Mouse (Mus musculus): ENCODE data around the gene Sapcd2. TPM values are rescaled to one million over a fixed set of nuclear protein-coding genes. Genes with fewer than 3 reads are reported as not detected.

Gene Sapcd2
- polyA plus RNA-seq (2016; fragmentation: Nextera tagmentation; extraction: Ambion mirVana) = 73.6 and 74.6 TPM in 2 replicates

- peaks cover 29% of the 10 kb centered on the region for H3K36me3 ChIP-seq (replicated peaks)
- peak; percentile 93 for DNase-seq (ENCODE audit: low spot score)
- H3K27me3 ChIP-seq (replicated peaks; ENCODE audit: low read depth, poor library complexity, severe bottlenecking) = peaks cover 16% of the 10 kb centered on the region; the same call in 1 of the 2 replicates
- H3K4me3 ChIP-seq = peak within 1 kb of the TSS; percentile 88
- no peaks in the 10 kb centered on the region for H3K9me3 ChIP-seq
- H3K4me1 ChIP-seq = peaks cover 35% of the 10 kb centered on the region
- WGBS = under 1% methylated on average over 65 of the region's 65 CpGs
- H3K27ac ChIP-seq (replicated peaks) = peak within 1 kb of the TSS; percentile 90
Observed at GRCm38 (mm10) chr2:25371764-25372643, at the start of gene Sapcd2. Sapcd2 (plus strand) TSS chr2:25372321.

DNA sequence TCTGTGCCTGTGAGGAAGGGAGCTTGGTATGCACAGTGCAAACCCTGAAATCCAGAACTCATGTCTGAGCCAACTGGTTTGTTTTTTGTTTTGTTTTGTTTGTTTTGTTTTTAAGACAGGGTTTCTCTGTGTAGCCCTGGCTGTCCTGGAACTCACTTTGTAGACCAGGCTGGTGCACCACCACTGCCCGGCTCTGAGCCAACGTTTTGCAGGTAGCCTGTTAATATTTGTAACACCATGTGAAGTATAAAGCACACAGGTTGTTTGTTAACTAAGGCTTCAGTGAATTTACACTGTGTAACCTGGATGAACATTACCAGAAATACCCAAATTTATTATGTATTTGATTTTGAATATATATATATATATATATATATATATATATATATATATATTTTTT lies 46.1 kb upstream of the Sapcd2 start:
- H3K4me1 ChIP-seq = no peaks in the 10 kb centered on the region
- no peaks in the 10 kb centered on the region for H3K36me3 ChIP-seq (replicated peaks)
- peaks cover 7% of the 10 kb centered on the region for H3K27me3 ChIP-seq (replicated peaks; ENCODE audit: low read depth, poor library complexity, severe bottlenecking)
- H3K27ac ChIP-seq (replicated peaks) = no peak overlapping the region
- H3K4me3 ChIP-seq = no peak overlapping the region
- no peaks in the 10 kb centered on the region for H3K9me3 ChIP-seq
- 82% methylated on average over 2 of the region's 2 CpGs for WGBS
- DNase-seq (ENCODE audit: low spot score) = no peak

GRCm38 (mm10) chr2:25328440-25328839 lies 43.7 kb upstream of the Sapcd2 start:
- no peak overlapping the region for H3K27ac ChIP-seq (replicated peaks)
- no peaks in the 10 kb centered on the region for H3K9me3 ChIP-seq
- no peaks in the 10 kb centered on the region for H3K36me3 ChIP-seq (replicated peaks)
- no peaks in the 10 kb centered on the region for H3K27me3 ChIP-seq (replicated peaks; ENCODE audit: low read depth, poor library complexity, severe bottlenecking)
- DNase-seq (ENCODE audit: low spot score) = peak; percentile 32
- no peak overlapping the region for H3K4me3 ChIP-seq
- WGBS = 38% methylated on average over 7 of the region's 7 CpGs
- H3K4me1 ChIP-seq = peaks cover 13% of the 10 kb centered on the region

- Histone ChIP-seq H3K4me3 (peak overlapping the region; percentile 93), H3K9me3 (no peaks in the 10 kb centered on the region), H3K4me1 (peaks cover 19% of the 10 kb centered on the region), H3K27me3 (replicated peaks; ENCODE audit: low read depth, poor library complexity, severe bottlenecking) (no peaks in the 10 kb centered on the region), H3K27ac (replicated peaks) (no peak overlapping the region), H3K36me3 (replicated peaks) (peaks cover 29% of the 10 kb centered on the region)
- DNase-seq (ENCODE audit: low spot score) = no peak
- WGBS = 67% methylated on average over 9 of the region's 9 CpGs
Observed at GRCm38 (mm10) chr2:25331470-25331869, 40.7 kb upstream of the Sapcd2 start.

- under 1% methylated on average over 78 of the region's 78 CpGs for WGBS
- H3K9me3 ChIP-seq = no peaks in the 10 kb centered on the region
- no peaks in the 10 kb centered on the region for H3K27me3 ChIP-seq (replicated peaks; ENCODE audit: low read depth, poor library complexity, severe bottlenecking)
- peaks cover 19% of the 10 kb centered on the region for H3K4me1 ChIP-seq
- H3K27ac ChIP-seq (replicated peaks) = peak within 1 kb of the TSS; percentile 95
- peak within 1 kb of the TSS; percentile 93 for H3K4me3 ChIP-seq
- peak; percentile 99 for DNase-seq (ENCODE audit: low spot score)
- peaks cover 40% of the 10 kb centered on the region for H3K36me3 ChIP-seq (replicated peaks)
Observed at GRCm38 (mm10) chr2:25332286-25333160, 39.6 kb upstream of the Sapcd2 start, which contains the start of gene Man1b1. Man1b1 (plus strand) TSS chr2:25332338.

DNA sequence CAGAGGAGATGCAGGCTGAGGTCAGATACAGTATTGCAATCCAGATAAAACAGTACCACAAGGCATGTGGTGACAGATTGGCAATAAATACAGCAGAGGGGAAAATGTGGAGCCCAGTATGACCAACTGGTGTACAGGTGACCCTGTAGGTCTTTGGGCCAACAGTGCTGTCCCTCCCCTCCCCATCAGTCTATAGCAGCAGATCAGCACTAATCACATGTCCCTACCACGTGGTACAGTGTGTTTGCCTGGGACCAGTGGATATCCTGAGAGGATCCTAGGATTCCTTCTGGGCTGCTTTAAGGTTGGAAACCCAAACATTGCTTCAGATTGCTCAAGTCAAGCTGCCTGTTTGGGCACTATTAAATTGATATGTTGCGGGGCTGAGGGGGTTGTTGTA lies 38.6 kb upstream of the Sapcd2 start:
- Histone ChIP-seq H3K27me3 (replicated peaks; ENCODE audit: low read depth, poor library complexity, severe bottlenecking) (no peaks in the 10 kb centered on the region), H3K36me3 (replicated peaks) (peaks cover 50% of the 10 kb centered on the region), H3K9me3 (no peaks in the 10 kb centered on the region), H3K27ac (replicated peaks) (no peak overlapping the region), H3K4me3 (peak overlapping the region; percentile 93), H3K4me1 (peaks cover 19% of the 10 kb centered on the region)
- WGBS = 74% methylated on average over 2 of the region's 2 CpGs
- DNase-seq (ENCODE audit: low spot score) = no peak

DNA sequence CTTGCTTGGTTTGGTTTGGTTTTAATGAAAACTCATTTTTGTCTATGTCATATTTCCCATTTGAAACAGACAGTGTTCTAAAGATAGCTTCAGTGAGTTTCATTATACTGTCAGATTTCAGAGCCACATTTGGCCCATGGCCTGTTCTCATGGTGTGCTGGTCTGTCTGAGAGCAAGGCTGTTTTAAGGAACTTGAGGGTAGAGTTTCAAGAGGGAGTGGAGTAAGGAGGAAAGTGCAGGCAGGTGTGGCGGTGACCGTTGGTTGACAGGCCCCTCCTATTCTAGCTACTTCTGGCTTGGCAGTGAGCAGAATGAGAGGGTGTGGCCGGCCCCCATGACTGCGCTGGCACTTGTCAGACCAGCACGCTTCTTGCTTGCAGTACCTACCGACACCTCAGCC lies 33.8 kb upstream of the Sapcd2 start:
- Histone ChIP-seq H3K4me1 (peaks cover 8% of the 10 kb centered on the region), H3K4me3 (no peak overlapping the region), H3K9me3 (no peaks in the 10 kb centered on the region), H3K27me3 (replicated peaks; ENCODE audit: low read depth, poor library complexity, severe bottlenecking) (no peaks in the 10 kb centered on the region), H3K36me3 (replicated peaks) (peaks cover 92% of the 10 kb centered on the region), H3K27ac (replicated peaks) (no peak overlapping the region)
- WGBS = 95% methylated on average over 6 of the region's 6 CpGs
- no peak for DNase-seq (ENCODE audit: low spot score)

DNA sequence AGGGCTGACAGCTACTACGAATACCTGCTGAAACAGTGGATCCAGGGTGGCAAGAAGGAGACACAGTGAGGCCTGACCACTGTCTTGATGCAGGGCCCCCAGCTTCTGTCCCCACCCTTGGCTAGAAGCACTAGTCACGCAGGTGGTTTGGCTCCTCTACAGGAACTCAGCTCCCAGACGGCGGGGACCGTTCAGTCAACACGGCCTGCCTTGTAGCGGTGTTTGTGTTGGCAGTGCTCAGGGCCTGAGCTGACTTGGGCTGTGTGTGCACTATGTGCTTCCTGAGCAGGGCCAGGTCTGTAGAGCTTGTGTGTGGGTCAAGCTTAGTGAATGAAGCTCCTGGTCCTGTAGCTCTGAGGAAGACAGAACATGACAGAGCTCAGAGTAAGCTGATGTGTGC lies 24.0 kb upstream of the Sapcd2 start:
- Histone ChIP-seq H3K27me3 (replicated peaks; ENCODE audit: low read depth, poor library complexity, severe bottlenecking) (no peaks in the 10 kb centered on the region), H3K36me3 (replicated peaks) (peaks cover 99% of the 10 kb centered on the region), H3K9me3 (no peaks in the 10 kb centered on the region), H3K27ac (replicated peaks) (no peak overlapping the region), H3K4me3 (no peak overlapping the region), H3K4me1 (no peaks in the 10 kb centered on the region)
- WGBS = 92% methylated on average over 7 of the region's 7 CpGs
- no peak for DNase-seq (ENCODE audit: low spot score)

GRCm38 (mm10) chr2:25349499-25349898 lies 22.6 kb upstream of the Sapcd2 start:
- H3K36me3 ChIP-seq (replicated peaks) = peaks cover 97% of the 10 kb centered on the region
- no peak for DNase-seq (ENCODE audit: low spot score)
- H3K27me3 ChIP-seq (replicated peaks; ENCODE audit: low read depth, poor library complexity, severe bottlenecking) = no peaks in the 10 kb centered on the region
- H3K4me1 ChIP-seq = no peaks in the 10 kb centered on the region
- H3K4me3 ChIP-seq = no peak overlapping the region
- H3K27ac ChIP-seq (replicated peaks) = no peak overlapping the region
- 94% methylated on average over 4 of the region's 4 CpGs for WGBS
- no peaks in the 10 kb centered on the region for H3K9me3 ChIP-seq

- DNase-seq (ENCODE audit: low spot score) = no peak
- Histone ChIP-seq H3K36me3 (replicated peaks) (peaks cover 85% of the 10 kb centered on the region), H3K27ac (replicated peaks) (no peak overlapping the region), H3K9me3 (no peaks in the 10 kb centered on the region), H3K27me3 (replicated peaks; ENCODE audit: low read depth, poor library complexity, severe bottlenecking) (no peaks in the 10 kb centered on the region), H3K4me3 (no peak overlapping the region), H3K4me1 (peaks cover 10% of the 10 kb centered on the region)
- 94% methylated on average over 3 of the region's 3 CpGs for WGBS
Observed at GRCm38 (mm10) chr2:25350701-25351100, 21.4 kb upstream of the Sapcd2 start.

DNA sequence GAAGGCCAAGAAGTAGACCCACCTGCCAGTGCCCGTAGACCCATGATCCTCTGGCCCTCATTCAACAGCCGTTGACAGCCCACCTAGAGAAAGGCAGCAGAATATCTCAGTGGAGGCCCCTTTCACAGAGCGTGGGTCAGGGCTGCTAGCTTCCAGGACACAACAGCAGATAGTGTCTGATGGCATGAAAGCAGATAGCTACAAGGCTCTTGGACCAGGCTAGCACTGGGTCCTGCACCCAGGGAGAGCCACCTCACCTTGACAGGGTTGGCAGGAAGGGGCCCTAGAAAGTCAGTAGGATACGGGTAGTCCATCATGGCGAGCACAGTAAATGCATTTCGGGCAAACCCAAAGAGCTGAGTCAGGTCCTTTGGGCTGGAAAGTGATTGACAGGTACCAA lies 17.9 kb upstream of the Sapcd2 start:
- Histone ChIP-seq H3K27me3 (replicated peaks; ENCODE audit: low read depth, poor library complexity, severe bottlenecking) (no peaks in the 10 kb centered on the region), H3K4me1 (peaks cover 23% of the 10 kb centered on the region), H3K27ac (replicated peaks) (no peak overlapping the region), H3K9me3 (no peaks in the 10 kb centered on the region), H3K36me3 (replicated peaks) (peaks cover 51% of the 10 kb centered on the region), H3K4me3 (no peak overlapping the region)
- no peak for DNase-seq (ENCODE audit: low spot score)
- whole genome bisulfite sequencing = 91% methylated on average over 6 of the region's 6 CpGs

DNA sequence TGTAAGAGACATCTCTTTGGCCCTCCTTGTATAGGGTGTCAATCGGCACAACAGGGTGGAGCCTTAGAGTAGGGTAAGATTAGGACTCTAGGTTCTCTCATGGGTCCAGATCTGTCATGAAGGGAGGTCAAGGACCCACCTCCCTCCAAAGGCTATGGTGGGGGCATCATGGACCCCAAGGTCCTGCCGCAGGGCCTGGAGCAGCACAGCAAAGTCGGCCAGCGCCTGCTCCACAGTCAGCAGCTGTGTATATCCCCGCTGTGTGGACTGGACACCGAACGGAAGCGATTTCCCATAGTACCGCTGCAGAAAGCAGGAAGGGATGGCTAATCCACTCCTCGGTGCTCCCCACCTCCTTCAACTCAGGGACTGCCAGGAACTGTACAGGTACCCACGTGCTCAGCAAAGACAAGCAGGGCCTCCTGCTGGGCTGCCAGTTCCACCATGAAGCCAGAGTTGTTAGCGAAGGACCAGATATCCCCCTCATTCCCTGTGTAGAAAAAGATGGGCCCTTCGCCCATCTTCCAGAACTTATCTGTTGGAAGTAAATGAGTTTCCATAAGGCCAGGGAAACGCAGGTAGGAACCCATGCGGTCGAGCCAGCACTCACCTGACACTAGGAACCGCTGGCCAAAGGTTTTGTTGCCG lies 16.6 kb upstream of the Sapcd2 start:
- peak overlapping the region; percentile 55; the same call in 1 of the 2 replicates for H3K27ac ChIP-seq (replicated peaks)
- DNase-seq (ENCODE audit: low spot score) = peak; percentile 11
- 41% methylated on average over 18 of the region's 18 CpGs for whole genome bisulfite sequencing

More for the DNA sequence above, 16.6 kb upstream of the Sapcd2 start:
- Histone ChIP-seq H3K4me3 (peak overlapping the region; percentile 70), H3K36me3 (replicated peaks) (peaks cover 38% of the 10 kb centered on the region), H3K27me3 (replicated peaks; ENCODE audit: low read depth, poor library complexity, severe bottlenecking) (no peaks in the 10 kb centered on the region), H3K9me3 (no peaks in the 10 kb centered on the region), H3K4me1 (peaks cover 23% of the 10 kb centered on the region)
